Mouse (Mus musculus) erythroid progenitor cell, adult 5-6 weeks (primary cell): ENCODE measurements around the gene Tmem109. TPM values are rescaled to one million over a fixed set of nuclear protein-coding genes. Genes with fewer than 3 reads are reported as not detected.

Experiments used
- ATAC-seq: replicated peaks from 2 replicates; pipeline ENCODE4 v1.8.0; 2016; ENCODE audit warnings: moderate number of reproducible peaks, mild to moderate bottlenecking, moderate TSS enrichment, inconsistent platforms; ENCODE audit not compliant: poor library complexity, low FRiP score, severe bottlenecking
- total RNA-seq, 2 experiments: library from RNA; stranded (forward) in 1 of 2; stranded (reverse) in 1 of 2; fragments of 150-400 nt in 1 of 2; fragments of 186-747, 209-891 nt in 1 of 2; gene quantifications; 2 replicates each; pipeline versions ENCODE4 v1.2.3 to v1.2.4; 2015 to 2017; ENCODE audit warnings: low replicate concordance in 2 of 2

The Tmem109 gene
- total RNA-seq, 2 experiments from 2014 or later: 9.6 to 14.0 TPM

DNA sequence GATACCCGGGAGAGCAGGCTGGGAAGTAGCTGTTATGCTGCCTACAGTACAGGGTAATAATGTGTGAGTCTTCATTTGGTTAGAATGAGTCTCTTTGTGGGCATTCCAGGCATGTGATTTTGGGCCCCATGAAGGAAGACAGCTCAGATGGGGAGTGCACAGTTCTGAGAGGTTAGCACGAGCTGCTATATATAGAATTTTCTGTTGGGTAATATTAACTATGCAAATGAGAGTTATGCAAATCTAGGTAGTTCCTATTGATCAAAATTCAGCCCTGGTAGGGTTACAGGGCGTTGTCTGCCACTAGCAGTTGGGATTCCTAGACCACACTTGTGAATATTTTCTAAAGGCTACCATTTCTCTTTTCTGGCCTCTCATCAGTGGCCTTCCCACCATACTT, 36.3 kb downstream of the Tmem109 start:
- no peak for ATAC-seq

- no peak for ATAC-seq
These were observed 37.6 kb downstream of the Tmem109 start for GRCm38 (mm10) chr19:10844206-10844605.

DNA sequence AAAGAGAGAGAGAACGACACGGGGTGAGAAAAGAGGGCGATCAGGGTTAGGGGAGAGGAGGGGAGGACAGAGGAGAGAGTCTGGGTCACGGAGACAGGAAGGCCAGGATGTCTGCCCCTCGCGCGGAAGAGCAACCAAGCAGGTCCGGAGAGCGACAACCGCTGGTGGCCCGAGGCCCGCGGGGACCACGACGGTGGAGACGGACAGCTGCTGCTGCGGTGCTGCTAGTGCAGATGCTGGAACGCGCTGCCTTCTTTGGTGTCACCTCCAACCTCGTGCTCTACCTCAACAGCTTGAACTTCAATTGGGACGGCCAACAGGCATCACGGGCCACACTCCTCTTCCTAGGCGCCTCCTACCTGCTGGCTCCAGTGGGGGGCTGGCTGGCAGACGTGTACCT, 38.9 kb downstream of the Tmem109 start:
- no peak for ATAC-seq

- no peak for ATAC-seq
These were observed 39.8 kb downstream of the Tmem109 start for GRCm38 (mm10) chr19:10841721-10842626.

- ATAC-seq: no peak
These were observed 42.5 kb downstream of the Tmem109 start, which contains the start of gene Slc15a3 for GRCm38 (mm10) chr19:10839010-10839892. TSS of gene Slc15a3 (plus strand) at chr19:10839727.

DNA sequence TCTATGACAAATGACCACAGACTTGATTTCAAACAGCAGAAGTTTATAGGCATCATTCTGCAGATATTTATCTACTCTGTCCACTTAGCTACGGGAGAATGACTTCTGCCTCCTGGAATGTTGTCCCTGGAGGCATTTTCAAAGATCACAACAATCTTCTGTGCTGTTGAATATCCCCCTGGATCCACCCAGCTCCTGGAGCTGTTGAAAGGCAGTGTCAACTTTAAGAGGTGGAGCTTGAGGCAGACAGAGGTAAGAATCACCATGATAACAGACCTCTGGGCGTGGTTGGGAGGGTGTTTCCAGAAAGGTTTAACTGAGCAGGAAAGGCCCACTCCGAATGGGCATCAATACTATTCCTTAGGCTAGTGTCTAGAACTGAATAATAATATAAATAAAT, 46.1 kb downstream of the Tmem109 start:
- no peak for ATAC-seq

GRCm38 (mm10) chr19:10833611-10834010, 48.2 kb downstream of the Tmem109 start:
- no peak for ATAC-seq

DNA sequence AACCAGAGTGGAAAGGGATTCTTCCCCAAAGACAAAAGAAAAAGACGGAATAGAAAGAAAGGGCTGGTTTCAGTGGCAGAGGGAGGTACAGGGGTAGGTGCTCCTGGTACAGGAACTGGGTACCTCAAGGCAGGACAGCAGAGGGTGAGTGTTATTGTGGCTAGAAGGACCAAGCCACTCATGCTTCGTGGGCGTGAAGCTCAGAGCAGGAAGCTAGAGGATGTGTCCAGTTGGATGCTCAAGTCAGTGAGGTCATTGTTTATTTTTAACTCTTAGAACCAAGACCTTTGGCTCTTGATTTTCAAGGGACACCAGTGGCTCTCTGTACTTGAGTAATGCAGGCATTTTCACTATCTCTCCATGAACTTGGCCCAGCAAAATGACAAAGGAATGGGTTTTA, 49.8 kb downstream of the Tmem109 start:
- no peak for ATAC-seq

- no peak; the same call in 1 of the 2 replicates for ATAC-seq
These were observed 50.4 kb downstream of the Tmem109 start for GRCm38 (mm10) chr19:10831424-10831823.

DNA sequence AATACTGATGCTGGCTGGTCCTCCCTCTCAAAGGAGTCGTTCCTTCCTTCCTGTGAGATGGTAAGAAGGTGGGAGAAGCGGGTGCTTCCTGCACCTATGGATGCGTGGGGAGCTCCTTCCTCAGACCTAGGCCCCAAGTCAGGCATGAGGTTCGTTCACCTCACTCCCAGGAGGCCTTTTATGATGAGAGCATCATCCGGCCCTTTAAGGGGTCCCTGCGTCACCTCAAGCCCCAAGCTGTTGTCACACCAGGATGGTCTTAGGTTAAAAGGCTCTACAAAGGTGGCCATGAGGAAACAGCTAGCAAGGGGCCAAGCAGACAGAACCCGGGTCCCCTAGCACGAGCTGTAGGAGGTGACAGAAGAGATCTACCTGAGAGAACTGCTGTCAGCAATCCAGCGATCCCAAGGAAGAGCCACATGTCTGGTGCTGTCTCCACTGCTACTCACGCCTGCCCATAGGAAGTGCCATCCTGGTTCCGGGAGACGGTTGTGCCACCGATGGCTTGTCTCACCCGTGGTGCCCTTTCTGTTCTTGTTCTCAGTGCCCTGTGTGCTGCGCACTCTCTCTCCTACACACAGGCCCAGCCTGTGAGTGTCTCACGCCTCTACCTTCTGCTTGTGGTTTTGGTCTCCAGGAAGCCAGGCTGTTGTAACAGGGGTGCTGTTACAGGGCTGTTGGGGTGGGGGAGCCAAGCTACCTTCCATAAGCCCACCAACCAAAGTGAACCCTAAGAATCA, 52.2 kb downstream of the Tmem109 start, which contains the start of gene Cd6:
Gene Cd6, minus strand, starts transcription at position 623 of the 740 bp plus-strand sequence.
- no peak for ATAC-seq

- ATAC-seq: no peak
These were observed 53.5 kb downstream of the Tmem109 start for GRCm38 (mm10) chr19:10828321-10828720.

DNA sequence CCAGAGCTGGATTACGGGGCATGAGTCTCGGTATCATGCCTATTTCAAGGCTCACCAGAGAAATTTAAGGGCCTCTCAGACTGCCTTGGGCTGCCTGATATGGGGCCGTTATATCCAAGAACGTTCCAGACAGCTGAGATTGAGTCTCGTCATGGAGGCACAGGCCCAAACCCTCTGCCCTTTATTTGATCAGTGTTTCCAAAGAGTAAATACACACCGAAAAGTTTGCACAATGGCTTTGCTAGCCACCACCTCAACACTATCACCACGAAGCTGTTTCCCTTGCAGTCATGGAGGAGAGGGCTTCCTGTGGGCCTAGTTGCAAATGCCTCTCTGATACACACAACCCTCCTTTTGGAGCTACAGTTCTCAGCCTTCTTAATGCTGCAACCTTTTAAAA, 57.7 kb downstream of the Tmem109 start:
- ATAC-seq: no peak

- no peak for ATAC-seq
These were observed 59.3 kb downstream of the Tmem109 start for GRCm38 (mm10) chr19:10822534-10822933.

DNA sequence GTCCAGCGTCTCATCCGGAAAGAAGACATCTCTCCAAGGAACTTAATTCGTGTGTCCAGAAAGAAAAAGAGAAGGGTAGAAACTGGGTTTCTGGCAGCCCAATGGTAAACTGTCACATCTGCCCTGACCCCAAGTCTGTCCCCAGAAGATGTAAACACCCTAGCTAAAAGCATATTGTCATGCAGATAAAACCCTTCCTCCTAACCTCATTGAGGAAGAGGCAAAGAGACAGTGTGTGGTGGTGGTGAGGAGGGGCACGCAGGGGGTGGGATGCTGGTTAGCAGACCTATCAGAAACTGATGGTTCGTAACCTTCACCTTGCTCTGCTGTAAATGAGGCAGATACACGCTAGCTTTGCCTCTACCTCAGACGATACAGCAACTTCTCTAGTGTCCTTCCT, 60.5 kb downstream of the Tmem109 start:
- no peak for ATAC-seq

Other genes starting within 250 kb of the Tmem109 start
- gene Vwce, start 247.8 kb downstream of the Tmem109 start, total RNA-seq (2015; ENCODE audit: low replicate concordance): not detected in 2 replicates
- gene Vwce, start 247.8 kb downstream of the Tmem109 start, total RNA-seq (2017; ENCODE audit: low replicate concordance): 1.2 TPM in 1 of 2 replicates, not detected in the other
- not detected in 2 replicates for gene Pga5, start 203.9 kb downstream of the Tmem109 start, total RNA-seq (2015; ENCODE audit: low replicate concordance)
- not detected in 2 replicates for gene Pga5, start 203.9 kb downstream of the Tmem109 start, total RNA-seq (2017; ENCODE audit: low replicate concordance)
- 10.8 and 26.0 TPM in 2 replicates for gene Vps37c, start 193.3 kb downstream of the Tmem109 start, total RNA-seq (2015; ENCODE audit: low replicate concordance)
- 3.3 and 6.0 TPM in 2 replicates for gene Vps37c, start 193.3 kb downstream of the Tmem109 start, total RNA-seq (2017; ENCODE audit: low replicate concordance)
- gene Cd5, start 143.0 kb downstream of the Tmem109 start, total RNA-seq (2015; ENCODE audit: low replicate concordance): 2.5 and 2.9 TPM in 2 replicates
- 0.26 TPM in 1 of 2 replicates, not detected in the other for gene Cd5, start 143.0 kb downstream of the Tmem109 start, total RNA-seq (2017; ENCODE audit: low replicate concordance)
- 1.8 and 2.9 TPM in 2 replicates for gene Cd6, start 51.9 kb downstream of the Tmem109 start, total RNA-seq (2015; ENCODE audit: low replicate concordance)
- 1.3 and 2.3 TPM in 2 replicates for gene Cd6, start 51.9 kb downstream of the Tmem109 start, total RNA-seq (2017; ENCODE audit: low replicate concordance)
- gene Slc15a3, start 42.3 kb downstream of the Tmem109 start, total RNA-seq (2015; ENCODE audit: low replicate concordance): 1.8 and 3.8 TPM in 2 replicates
- 2.4 TPM in 1 of 2 replicates, not detected in the other for gene Slc15a3, start 42.3 kb downstream of the Tmem109 start, total RNA-seq (2017; ENCODE audit: low replicate concordance)
- not detected in 2 replicates for gene Tmem132a, start 12.1 kb downstream of the Tmem109 start, total RNA-seq (2015; ENCODE audit: low replicate concordance)
- not detected in 2 replicates for gene Tmem132a, start 12.1 kb downstream of the Tmem109 start, total RNA-seq (2017; ENCODE audit: low replicate concordance)
- 18.4 and 19.5 TPM in 2 replicates for gene Prpf19, start 13.2 kb upstream of the Tmem109 start, total RNA-seq (2015; ENCODE audit: low replicate concordance)
- gene Prpf19, start 13.2 kb upstream of the Tmem109 start, total RNA-seq (2017; ENCODE audit: low replicate concordance): 17.7 and 21.6 TPM in 2 replicates
- gene Zp1, start 38.6 kb upstream of the Tmem109 start, total RNA-seq (2015; ENCODE audit: low replicate concordance): not detected in 2 replicates
- not detected in 2 replicates for gene Zp1, start 38.6 kb upstream of the Tmem109 start, total RNA-seq (2017; ENCODE audit: low replicate concordance)
- not detected in 2 replicates for gene Ptgdr2, start 55.2 kb upstream of the Tmem109 start, total RNA-seq (2015; ENCODE audit: low replicate concordance)
- not detected in 2 replicates for gene Ptgdr2, start 55.2 kb upstream of the Tmem109 start, total RNA-seq (2017; ENCODE audit: low replicate concordance)
- gene Ccdc86, start 67.3 kb upstream of the Tmem109 start, total RNA-seq (2015; ENCODE audit: low replicate concordance): 2.5 and 6.3 TPM in 2 replicates
- gene Ccdc86, start 67.3 kb upstream of the Tmem109 start, total RNA-seq (2017; ENCODE audit: low replicate concordance): 1.9 and 3.9 TPM in 2 replicates
- gene Ms4a10, start 92.7 kb upstream of the Tmem109 start, total RNA-seq (2015; ENCODE audit: low replicate concordance): not detected in 2 replicates
- gene Ms4a10, start 92.7 kb upstream of the Tmem109 start, total RNA-seq (2017; ENCODE audit: low replicate concordance): not detected in 2 replicates
- gene Ms4a15, start 111.2 kb upstream of the Tmem109 start, total RNA-seq (2015; ENCODE audit: low replicate concordance): not detected in 2 replicates
- gene Ms4a15, start 111.2 kb upstream of the Tmem109 start, total RNA-seq (2017; ENCODE audit: low replicate concordance): not detected in 2 replicates
- gene Ms4a18, start 136.0 kb upstream of the Tmem109 start, total RNA-seq (2015; ENCODE audit: low replicate concordance): not detected in 2 replicates
- not detected in 2 replicates for gene Ms4a18, start 136.0 kb upstream of the Tmem109 start, total RNA-seq (2017; ENCODE audit: low replicate concordance)
- 1.4 and 3.4 TPM in 2 replicates for gene Ms4a8a, start 199.1 kb upstream of the Tmem109 start, total RNA-seq (2015; ENCODE audit: low replicate concordance)
- not detected in 2 replicates for gene Ms4a8a, start 199.1 kb upstream of the Tmem109 start, total RNA-seq (2017; ENCODE audit: low replicate concordance)
- gene 1700017D01Rik, start 248.9 kb upstream of the Tmem109 start, total RNA-seq (2015; ENCODE audit: low replicate concordance): not detected in 2 replicates
- gene 1700017D01Rik, start 248.9 kb upstream of the Tmem109 start, total RNA-seq (2017; ENCODE audit: low replicate concordance): not detected in 2 replicates